In genomic region chr2:21927656-21928055, GRCm38 (mm10) we compare ENCODE assay signal across 12 mouse cellular contexts.
DNase-seq lines count a peak whose midpoint lies in the region; ATAC-seq and TF ChIP-seq lines count a peak whose summit lies in the region.
"Had no signal": no experiment of that assay in that cellular context is flagged by ENCODE, and none has a peak within 500 bp of the region (broad histone marks: within the 10 kb centered on the region; RNA-seq: fewer than 3 reads in every experiment).

No protein-coding gene starts in this region.

- no peaks in the 10 kb centered on the region for H3K36me3 ChIP-seq in intestine, postnatal 0 days (ENCODE audit: control insufficient read depth, insufficient read depth)
- H3K36me3 ChIP-seq in intestine, embryonic 16.5 days (ENCODE audit: control insufficient read depth, insufficient read depth, low read length): no peaks in the 10 kb centered on the region
- no peaks in the 10 kb centered on the region for H3K36me3 ChIP-seq in E14TG2a.4 (ENCODE audit: insufficient read depth, low read length)
- H3K36me3 ChIP-seq in hindbrain, postnatal 0 days (ENCODE audit: insufficient read depth, low read length): no peaks in the 10 kb centered on the region
- H3K36me3 ChIP-seq: limb, embryonic 12.5 days had no signal

- DNase-seq in embryo, embryonic 10.5 days (ENCODE audit: low spot score): peak; percentile 28
- no peak for DNase-seq in embryo, embryonic 9.5 days (ENCODE audit: extremely low spot score)
- peak; percentile 75 for DNase-seq in hindbrain, postnatal 0 days (ENCODE audit: low spot score)
- no peak for DNase-seq in spleen, postnatal 36 days (ENCODE audit: low spot score in 2 of 2)
- DNase-seq: gastrocnemius, postnatal 14 days; kidney, adult 9 months had no signal

- no peaks in the 10 kb centered on the region for H3K27me3 ChIP-seq in intestine, postnatal 0 days (replicated peaks; ENCODE audit: control insufficient read depth, insufficient read depth, low read length)
- H3K27me3 ChIP-seq in intestine, embryonic 16.5 days (replicated peaks; ENCODE audit: control insufficient read depth, insufficient read depth, low read length): no peaks in the 10 kb centered on the region
- no peaks in the 10 kb centered on the region; the same call in 1 of the 2 replicates for H3K27me3 ChIP-seq in E14TG2a.4 (ENCODE audit: insufficient read depth, low read length)
- no peaks in the 10 kb centered on the region for H3K27me3 ChIP-seq in hindbrain, postnatal 0 days (ENCODE audit: insufficient read depth, low read length)
- H3K27me3 ChIP-seq: limb, embryonic 12.5 days had no signal

- no peak for ATAC-seq in intestine, postnatal 0 days
- ATAC-seq in intestine, embryonic 16.5 days: no peak
- peak; percentile 43; the same call in 1 of the 2 replicates for ATAC-seq in hindbrain, postnatal 0 days
- ATAC-seq in granulocyte monocyte progenitor cell, adult 5-6 weeks (replicated peaks; ENCODE audit: poor library complexity, severe bottlenecking): no peak; the same call in 1 of the 2 replicates

- no peak overlapping the region for H3K9ac ChIP-seq in intestine, postnatal 0 days (ENCODE audit: low read depth, low read length)
- H3K9ac ChIP-seq in intestine, embryonic 16.5 days (ENCODE audit: low read depth, low read length): no peak overlapping the region
- no peak overlapping the region for H3K9ac ChIP-seq in hindbrain, postnatal 0 days (replicated peaks; ENCODE audit: low read length)
- H3K9ac ChIP-seq: limb, embryonic 12.5 days had no signal

- H3K27ac ChIP-seq in intestine, postnatal 0 days (ENCODE audit: low read depth, low read length): no peak overlapping the region
- H3K27ac ChIP-seq in intestine, embryonic 16.5 days (ENCODE audit: low read length): no peak overlapping the region
- H3K27ac ChIP-seq in hindbrain, postnatal 0 days: no peak overlapping the region
- H3K27ac ChIP-seq: limb, embryonic 12.5 days had no signal

- no peaks in the 10 kb centered on the region for H3K4me1 ChIP-seq in intestine, postnatal 0 days (replicated peaks; ENCODE audit: control insufficient read depth, insufficient read depth, low read length)
- no peaks in the 10 kb centered on the region for H3K4me1 ChIP-seq in intestine, embryonic 16.5 days (ENCODE audit: control insufficient read depth, insufficient read depth, low read length)
- no peaks in the 10 kb centered on the region for H3K4me1 ChIP-seq in E14TG2a.4 (replicated peaks; ENCODE audit: low read depth, low read length)
- H3K4me1 ChIP-seq in hindbrain, postnatal 0 days (ENCODE audit: insufficient read depth, low read length): no peaks in the 10 kb centered on the region
- H3K4me1 ChIP-seq: limb, embryonic 12.5 days had no signal

- H3K4me2 ChIP-seq in intestine, postnatal 0 days (replicated peaks; ENCODE audit: low read depth): no peak overlapping the region
- no peak overlapping the region for H3K4me2 ChIP-seq in intestine, embryonic 16.5 days (ENCODE audit: low read depth, low read length)
- H3K4me2 ChIP-seq in hindbrain, postnatal 0 days (ENCODE audit: low read depth, low read length): no peak overlapping the region
- H3K4me2 ChIP-seq: limb, embryonic 12.5 days had no signal

- TF ChIP-seq CTCF in intestine, postnatal 0 days (IDR thresholded peaks at IDR 0.05; ENCODE audit: low read depth): peak; percentile 52
- peak; percentile 21; the same call in 1 of the 2 replicates for TF ChIP-seq CTCF in E14TG2a.4 (conservative IDR thresholded peaks at IDR 0.05; ENCODE audit: low read length)
- peak; percentile 59 for TF ChIP-seq CTCF in hindbrain, postnatal 0 days (IDR thresholded peaks at IDR 0.05; ENCODE audit: low read depth)

- H3K4me3 ChIP-seq in intestine, postnatal 0 days (ENCODE audit: low read depth, low read length): no peak overlapping the region
- H3K4me3 ChIP-seq in intestine, embryonic 16.5 days (ENCODE audit: low read length): no peak overlapping the region
- H3K4me3 ChIP-seq in E14TG2a.4 (replicated peaks; ENCODE audit: low read length): no peak overlapping the region
- no peak overlapping the region for H3K4me3 ChIP-seq in hindbrain, postnatal 0 days (ENCODE audit: low read length)
- H3K4me3 ChIP-seq: erythroblast, embryonic 14.5 days; limb, embryonic 12.5 days had no signal

- WGBS in intestine, postnatal 0 days: 20% methylated on average over 1 of the region's 1 CpGs
- WGBS in intestine, embryonic 16.5 days: 41% methylated on average over 1 of the region's 1 CpGs
- WGBS in hindbrain, postnatal 0 days: 56% methylated on average over 1 of the region's 1 CpGs

- no peaks in the 10 kb centered on the region for H3K9me3 ChIP-seq in intestine, postnatal 0 days (ENCODE audit: control insufficient read depth)
- H3K9me3 ChIP-seq in intestine, embryonic 16.5 days (ENCODE audit: control insufficient read depth, low read length): no peaks in the 10 kb centered on the region
- peaks cover 19% of the 10 kb centered on the region for H3K9me3 ChIP-seq in E14TG2a.4 (ENCODE audit: low read length)
- H3K9me3 ChIP-seq in hindbrain, postnatal 0 days (ENCODE audit: low read length): no peaks in the 10 kb centered on the region
- H3K9me3 ChIP-seq: limb, embryonic 12.5 days had no signal

Comparison
In these comparisons a context has a peak if more than half of its experiments do, and no peak if none do; other contexts are left out.
1. DNase-seq: peak in embryo, embryonic 10.5 days (single experiment) and hindbrain, postnatal 0 days (single experiment); none in embryo, embryonic 9.5 days (single experiment) and spleen, postnatal 36 days (0 of 2).
2. Peak in every context shown above with its lines, with median percentiles within 50 percentile points of each other: CTCF ChIP-seq.